Mouse (Mus musculus) kidney, adult 2 months (tissue): ENCODE results near the gene Tex52.

Experiments
- CTCF ChIP-seq: fragments of 200-500 bp; conservative IDR thresholded peaks from 2 replicates; pipeline ENCODE4 v1.5.1; 2011; ENCODE audit warnings: low read depth, mild to moderate bottlenecking, control low read depth, low read length, moderate library complexity, mixed read lengths; ENCODE audit not compliant: insufficient read depth, insufficient read length
- POLR2A ChIP-seq: fragments of 200-500 bp; IDR thresholded peaks from one replicate; pipeline ENCODE4 v1.6.1; 2011; ENCODE audit warnings: low read depth, low read length, control low read depth

GRCm38 (mm10) chr6:128338876-128339275 lies 36.4 kb upstream of the Tex52 start:
- TF ChIP-seq POLR2A: no peak
- no peak for TF ChIP-seq CTCF
